Mouse (Mus musculus) pancreas, adult 10 weeks (tissue): Measurements from ENCODE around the gene Gm7792. TPM values are rescaled to one million over a fixed set of nuclear protein-coding genes. Genes with fewer than 3 reads are reported as not detected.

ENCODE experiments used
- polyA plus RNA-seq: library from polyadenylated mRNA; stranded (reverse); fragments of 350-450 nt; fragmentation: Illumina TruSeq; extraction: RNeasy Lipid Tissue Mini Kit (QIAGEN cat#74804); gene quantifications from one replicate; pipeline ENCODE4 v1.2.3, GENCODE M21; 2015; ENCODE audit warnings: low read depth, low replicate concordance; ENCODE audit not compliant: insufficient read depth

Gm7792 gene
- not detected for polyA plus RNA-seq

DNA sequence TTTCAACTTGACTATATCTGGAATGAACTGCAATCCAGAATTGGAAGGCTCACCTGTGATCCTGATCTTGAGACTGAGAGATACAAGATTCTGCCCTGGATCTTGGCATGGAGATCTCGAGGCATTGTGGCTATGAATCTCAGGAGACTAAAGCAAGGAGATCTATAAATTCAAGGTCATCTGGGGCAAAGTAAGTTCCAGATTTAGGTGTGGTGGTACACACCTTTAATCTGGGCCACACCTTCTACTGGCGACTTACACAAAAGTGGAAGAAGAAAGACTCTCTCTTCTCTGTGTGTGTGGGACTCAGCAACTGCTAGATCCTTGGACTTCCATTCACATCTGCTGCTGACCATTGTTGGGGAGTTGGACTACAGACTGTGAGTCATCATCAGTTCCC lies at the start of gene Gm7792:
Gm7792 (plus strand) TSS at position 301 of the 400 bp plus-strand sequence.

Other genes starting within 250 kb of the Gm7792 start
- not detected for gene C87414, start 172.2 kb upstream of the Gm7792 start, polyA plus RNA-seq
- not detected for gene Gm16429, start 85.3 kb downstream of the Gm7792 start, polyA plus RNA-seq
- not detected for gene BC061212, start 226.8 kb downstream of the Gm7792 start, polyA plus RNA-seq
- not detected for gene Gm6351, start 232.6 kb downstream of the Gm7792 start, polyA plus RNA-seq